Mouse (Mus musculus): ENCODE data around the gene Ncor1.
"Not testable (repeated sequence)": the region's sequence is repeated elsewhere in the genome, so short reads cannot be mapped to it uniquely, and the experiment has no call there.

Ncor1 gene

DNA sequence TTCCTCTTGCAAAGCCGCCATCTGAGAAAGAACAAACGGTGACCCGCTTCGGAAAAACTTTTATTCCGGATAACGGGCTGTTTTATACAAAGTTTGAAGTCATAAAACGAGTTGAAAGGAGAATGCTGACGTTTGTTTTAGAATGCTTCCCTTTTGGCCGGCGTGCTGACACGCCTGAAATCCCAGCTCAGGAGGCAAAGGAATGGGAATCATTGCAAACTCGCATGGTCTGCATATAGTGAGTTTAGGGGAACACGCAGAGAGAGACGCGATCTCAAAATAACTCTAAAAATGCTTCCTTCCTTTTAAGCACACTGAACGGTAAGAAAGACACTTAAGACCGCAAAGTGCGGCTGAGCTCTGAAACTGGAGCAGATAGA lies 460 bp downstream of the Ncor1 start:
- DNase-seq (ENCODE audit: low read depth): no peak

DNA sequence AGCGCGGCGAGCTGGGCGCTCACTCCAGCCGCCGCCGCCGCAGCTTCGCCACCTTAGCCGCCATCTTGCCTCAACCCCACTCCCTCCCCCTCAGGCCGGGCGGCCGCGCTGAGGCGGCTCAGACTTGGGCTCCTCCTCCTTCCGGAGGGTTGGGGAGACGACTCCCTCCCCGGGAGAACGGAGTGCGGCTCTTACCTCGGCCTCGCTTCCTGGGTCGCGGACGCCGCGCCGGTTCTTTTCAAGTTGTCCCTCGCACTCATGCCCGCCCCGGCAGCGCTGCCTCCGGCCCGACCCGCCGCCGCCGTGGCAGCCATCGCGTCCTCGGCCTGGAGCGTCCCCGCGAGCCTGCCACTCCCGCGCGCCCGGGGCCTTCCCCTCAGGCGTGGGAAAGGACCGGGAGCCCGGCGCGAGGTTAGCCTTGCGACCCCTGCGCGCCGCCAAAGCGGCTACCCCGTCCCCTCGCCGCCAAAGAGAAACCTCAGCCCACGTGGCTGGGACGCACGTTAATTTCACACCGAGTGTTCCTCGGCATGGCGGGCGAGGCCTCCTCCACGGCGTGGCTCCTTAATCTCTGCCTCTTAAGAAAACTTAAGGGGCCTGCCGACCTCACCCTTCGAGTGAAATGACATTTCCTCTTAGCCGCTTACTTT lies 975 bp downstream of the Ncor1 start:
- peak; percentile 57 for DNase-seq (ENCODE audit: low read depth)

DNA sequence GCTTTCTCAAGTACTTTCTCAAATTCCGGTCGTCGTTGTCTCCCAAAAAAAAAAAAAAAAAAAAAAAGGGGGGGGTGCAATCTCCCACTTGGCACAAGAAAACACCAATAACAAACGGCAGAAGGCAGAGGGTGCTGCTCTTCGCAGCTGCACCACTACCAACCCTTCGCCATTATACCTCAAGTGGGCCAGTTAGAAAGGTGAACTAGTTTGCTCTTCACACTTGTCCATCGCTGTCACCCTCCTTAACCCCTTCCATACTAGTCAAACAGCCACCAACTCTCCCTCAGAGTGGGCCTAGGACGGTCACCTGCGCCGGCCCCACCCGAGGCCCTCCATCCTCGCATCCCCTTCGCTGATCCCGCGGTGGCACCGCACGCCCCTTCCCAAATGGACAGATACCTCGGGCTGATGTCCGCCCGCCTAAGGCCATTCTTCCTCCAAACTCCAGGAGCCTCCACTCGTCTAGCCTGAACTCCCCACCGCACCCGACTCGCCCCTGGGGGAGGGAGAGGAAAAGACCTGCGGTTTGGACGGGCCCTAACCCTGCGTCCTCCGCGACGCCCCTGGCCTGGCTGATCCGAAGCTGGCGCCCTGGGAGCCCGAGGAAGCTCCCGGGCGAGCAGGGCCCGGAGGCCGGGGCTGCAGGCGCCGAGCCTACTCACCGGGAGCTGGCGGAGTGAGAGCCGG lies 1.7 kb downstream of the Ncor1 start:
- DNase-seq (ENCODE audit: low read depth): no peak

DNA sequence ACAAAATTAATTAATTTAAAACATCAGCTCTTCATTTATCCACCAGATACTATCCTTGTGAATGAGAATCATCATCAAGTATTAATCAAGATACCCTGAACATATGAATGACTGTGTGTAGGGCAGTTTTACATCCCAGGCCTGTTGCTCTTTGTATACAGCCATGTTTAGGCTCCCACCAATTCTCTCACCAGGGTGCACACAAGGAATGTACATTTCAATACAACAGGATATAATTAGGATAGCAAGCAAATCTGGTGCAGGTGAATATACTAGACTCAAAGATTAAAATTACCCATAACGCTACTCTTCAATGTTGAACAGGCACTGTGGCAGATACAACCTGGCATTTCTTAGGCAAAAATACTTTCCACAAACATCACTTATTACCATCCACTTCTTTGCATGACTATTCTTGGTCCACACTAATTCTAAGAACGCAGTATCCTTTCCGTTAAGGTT lies 2.3 kb downstream of the Ncor1 start:
- no peak for DNase-seq (ENCODE audit: low read depth)

DNA sequence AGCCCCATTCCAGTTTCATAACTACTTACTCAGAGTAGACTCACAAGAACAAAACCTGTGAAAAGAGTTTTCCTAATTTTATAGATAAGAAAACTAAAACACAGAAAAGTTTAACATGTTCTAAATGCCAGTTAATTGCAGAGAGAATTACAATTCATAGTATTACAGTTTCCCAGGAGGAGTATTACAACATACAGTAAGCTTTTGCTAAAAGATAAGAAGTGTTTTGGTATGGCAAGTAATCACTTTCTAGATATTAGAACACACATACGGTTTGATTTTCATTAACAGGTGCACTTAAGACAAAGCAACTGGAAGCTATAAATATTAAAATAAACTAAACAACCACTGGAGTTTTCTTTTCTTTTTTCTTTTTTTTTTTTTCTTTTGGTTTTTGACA lies 3.1 kb downstream of the Ncor1 start:
- DNase-seq (ENCODE audit: low read depth): no peak

DNA sequence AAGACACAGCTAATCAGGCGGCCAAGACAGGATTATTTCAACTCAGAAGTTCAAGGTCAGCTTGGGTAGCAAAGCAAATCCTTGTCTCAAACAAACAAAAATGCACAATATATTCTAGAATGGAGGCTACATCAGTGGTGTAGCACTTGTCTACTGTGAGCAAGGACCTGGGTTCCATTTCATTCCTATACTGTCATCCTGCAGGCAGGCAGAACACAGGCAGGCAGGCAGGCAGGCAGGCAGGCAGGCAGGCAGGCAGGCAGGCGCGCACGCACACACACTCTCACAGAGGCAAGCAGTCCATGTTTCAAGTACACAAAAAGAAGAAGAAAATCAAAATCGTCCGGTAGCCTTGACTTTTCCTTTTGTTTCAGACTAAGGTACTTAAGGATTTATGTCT lies 9.4 kb downstream of the Ncor1 start:
- no peak for DNase-seq (ENCODE audit: low read depth)

DNA sequence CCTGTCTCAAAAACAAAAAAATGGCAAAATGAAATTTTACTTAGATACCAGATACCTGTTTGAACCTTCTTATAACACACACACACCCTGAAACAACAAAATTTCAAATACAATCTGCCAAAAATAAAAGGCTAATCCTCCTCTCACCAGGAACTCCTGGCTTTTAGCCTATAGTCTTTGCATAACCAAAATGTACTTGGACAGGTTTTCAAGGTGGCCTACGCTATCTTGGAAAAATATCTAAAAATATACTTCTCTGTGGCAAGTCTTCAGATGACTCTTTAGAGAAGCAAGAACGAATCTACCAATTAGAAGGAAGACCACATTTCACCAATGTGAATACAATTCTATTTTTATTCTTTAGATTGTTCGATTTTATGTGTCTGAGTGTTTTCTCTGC lies 12.5 kb downstream of the Ncor1 start:
- DNase-seq (ENCODE audit: low read depth): no peak

DNA sequence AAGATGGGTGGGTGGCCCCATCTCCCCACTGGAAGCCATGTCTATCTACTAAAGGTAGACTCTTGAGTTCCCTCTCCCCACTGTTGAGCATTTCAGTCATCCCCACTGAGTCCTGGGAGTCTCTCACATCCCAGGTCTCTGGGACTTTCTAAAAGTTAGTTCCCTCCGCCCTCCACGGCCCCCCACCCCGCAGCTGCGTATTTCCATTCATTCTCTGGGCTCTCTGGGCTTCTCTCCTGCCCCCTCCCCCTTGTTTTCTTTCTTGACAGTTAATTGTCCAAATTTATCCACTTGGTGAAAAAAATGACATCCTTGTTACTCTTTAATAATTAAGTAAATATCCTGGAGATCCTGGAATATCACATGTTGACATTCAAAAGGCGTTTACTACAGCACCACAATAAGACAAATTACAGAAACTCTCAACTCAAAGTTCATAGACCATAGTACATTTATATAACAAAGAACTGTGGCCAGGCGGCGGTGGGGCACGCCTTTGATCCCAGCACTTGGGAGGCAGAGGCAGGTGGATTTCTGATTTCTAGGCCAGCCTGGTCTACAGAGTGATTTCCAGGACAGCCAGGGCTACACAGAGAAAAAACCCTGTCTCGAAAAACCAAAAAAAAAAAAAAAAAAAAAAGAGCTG lies 17.5 kb downstream of the Ncor1 start:
- no peak for DNase-seq (ENCODE audit: low read depth)

DNA sequence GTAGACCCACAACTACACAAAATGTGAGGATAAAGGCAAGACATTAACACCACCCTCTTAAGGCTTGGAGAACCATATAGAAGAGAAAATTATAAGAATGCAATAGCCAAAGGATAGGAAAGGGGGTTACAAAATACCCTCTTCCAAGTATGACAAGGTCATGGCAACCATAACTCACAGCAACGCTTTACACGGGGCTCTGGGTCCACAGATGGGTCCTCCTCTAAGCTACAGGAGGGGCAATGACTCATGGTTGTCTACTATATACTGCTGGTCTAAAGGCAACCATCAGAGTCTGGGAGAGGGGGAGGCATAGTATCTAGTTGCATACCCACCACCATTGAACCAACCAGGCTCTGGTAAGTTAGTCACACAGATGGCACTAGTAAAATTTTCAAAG lies 26.1 kb downstream of the Ncor1 start:
- no peak for DNase-seq (ENCODE audit: low read depth)

DNA sequence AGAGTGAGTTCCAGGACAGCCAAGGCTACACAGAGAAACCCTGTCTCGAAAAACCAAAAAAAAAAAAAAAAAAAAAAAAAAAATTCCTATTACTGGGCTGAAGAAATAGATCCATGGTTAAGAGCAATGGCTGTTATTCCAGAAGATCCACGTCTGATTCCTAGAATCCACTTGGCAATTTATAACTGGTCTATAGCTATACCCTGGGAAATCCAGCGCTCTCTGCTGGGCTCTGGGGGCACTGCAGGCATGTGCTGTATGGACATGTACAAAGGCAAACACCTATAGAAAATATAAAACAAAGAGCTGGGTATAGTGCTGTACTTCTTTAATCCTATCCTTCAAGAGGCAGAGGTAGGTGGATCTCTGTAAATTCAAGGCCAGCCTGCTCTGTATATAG lies 31.2 kb downstream of the Ncor1 start:
- DNase-seq (ENCODE audit: low read depth): no peak

DNA sequence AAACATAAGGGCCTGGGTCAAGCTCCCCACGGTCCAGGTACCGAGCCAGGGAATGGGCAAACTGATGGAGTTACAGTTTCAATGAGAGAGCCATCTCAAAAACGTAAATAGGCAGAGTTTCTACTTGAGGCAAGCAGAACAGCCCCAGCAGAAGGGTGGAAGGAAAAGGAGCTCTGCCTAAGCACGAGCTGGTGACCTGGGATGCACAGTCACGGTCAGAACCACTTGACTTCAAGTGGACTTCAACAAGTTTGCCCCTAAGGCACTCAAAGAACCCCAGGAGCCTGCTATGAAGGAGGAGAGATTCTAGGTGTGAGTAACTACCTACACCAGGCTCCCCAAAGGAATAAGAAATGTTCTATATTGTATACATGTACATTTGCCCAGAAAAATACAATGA lies 32.1 kb downstream of the Ncor1 start:
- no peak for DNase-seq (ENCODE audit: low read depth)

DNA sequence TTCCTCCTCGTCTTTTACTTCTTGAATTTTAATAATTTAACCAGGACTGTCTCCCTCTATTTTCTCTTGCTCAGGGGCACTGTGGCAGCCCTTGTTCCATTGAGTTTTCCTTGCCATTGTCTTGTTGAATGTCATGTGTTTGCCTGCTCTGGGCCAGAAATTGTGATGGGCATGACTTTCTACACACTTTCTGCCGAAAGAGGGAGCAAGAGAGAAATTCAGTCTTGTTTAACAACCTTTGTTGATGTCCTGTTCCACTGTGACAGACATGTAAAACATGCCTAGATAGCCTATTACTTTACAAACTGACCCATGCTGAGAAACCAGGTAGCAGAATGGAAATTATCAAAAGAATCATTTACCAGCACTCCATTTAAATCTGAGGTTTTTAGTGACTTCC lies 33.8 kb downstream of the Ncor1 start:
- DNase-seq (ENCODE audit: low read depth): no peak

DNA sequence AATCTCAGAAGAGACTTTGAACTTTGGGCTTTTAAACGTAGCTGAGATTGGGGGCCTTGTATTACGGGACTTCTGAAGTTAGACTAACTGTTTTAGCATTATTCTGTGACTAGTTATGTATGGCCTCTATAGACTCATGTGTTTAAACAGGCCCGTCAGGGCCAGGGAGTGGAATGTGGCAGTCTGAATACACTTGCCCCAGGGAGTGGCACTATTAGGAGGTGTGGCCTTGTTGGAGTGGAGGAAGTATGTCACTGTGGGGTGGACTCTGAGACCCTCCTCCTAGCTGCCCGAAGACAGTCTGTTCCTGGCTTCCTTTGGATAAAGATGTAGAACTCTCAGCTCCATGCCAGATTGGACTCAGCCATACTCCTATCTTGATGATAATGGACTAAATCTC lies 43.3 kb downstream of the Ncor1 start:
- no peak for DNase-seq (ENCODE audit: low read depth)

DNA sequence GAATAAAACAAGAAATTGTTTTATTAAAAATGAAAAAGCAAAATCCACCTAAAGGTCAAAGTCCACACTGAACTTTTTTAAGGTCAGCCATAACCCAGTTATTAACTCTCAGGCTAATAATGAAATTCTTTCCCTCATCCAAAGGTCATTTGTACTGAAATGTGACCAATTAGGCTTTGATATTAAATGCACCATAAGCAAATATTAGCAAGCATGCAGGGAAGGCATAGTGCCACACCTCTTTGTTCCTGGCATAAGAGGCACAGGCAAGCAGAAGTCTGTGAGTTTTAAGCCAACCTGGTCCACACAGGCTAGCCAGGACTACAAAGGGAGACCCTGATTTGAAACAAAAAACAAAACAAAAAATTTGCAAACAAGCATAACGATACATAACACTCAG lies 48.7 kb downstream of the Ncor1 start:
- no peak for DNase-seq (ENCODE audit: low read depth)

DNA sequence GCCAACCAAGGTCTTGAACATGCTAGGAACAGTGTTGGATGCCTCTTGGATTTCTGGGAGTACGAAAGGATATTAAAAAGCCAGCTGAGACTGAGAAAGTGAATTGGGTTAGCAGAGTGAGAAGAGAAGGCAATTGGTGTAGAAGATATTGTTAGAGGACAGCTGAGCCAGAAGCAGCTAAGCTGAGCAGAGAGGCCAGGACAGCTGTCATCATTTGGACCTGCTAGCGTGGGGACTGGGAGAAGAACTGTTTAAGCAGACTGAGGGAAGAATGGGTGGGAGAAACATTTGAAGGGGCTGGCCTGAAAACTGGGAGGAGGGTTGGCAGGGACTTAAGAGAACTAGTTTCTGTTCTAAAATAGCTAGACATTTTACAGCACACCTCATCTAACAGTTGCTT lies 49.5 kb downstream of the Ncor1 start:
- DNase-seq (ENCODE audit: low read depth): no peak

DNA sequence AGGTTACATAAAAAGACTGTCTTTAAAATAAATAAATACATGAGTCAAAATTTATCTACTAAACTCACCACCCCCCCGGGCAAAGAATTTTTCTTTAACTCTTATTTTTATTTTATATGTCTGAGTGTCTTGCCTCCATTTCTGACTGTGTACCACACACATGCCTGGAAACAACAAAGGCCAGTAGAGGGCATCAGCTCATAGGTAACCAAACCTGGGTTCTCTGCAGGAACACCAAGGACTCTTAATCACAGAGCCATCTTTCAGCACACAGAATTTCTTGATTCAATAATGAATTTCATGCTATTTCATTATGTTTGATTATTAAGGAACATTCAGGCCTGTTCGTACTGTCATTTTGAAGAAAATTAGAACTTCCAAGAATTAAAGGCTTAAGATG lies 61.9 kb downstream of the Ncor1 start:
- peak; percentile 8 for DNase-seq (ENCODE audit: low read depth)

DNA sequence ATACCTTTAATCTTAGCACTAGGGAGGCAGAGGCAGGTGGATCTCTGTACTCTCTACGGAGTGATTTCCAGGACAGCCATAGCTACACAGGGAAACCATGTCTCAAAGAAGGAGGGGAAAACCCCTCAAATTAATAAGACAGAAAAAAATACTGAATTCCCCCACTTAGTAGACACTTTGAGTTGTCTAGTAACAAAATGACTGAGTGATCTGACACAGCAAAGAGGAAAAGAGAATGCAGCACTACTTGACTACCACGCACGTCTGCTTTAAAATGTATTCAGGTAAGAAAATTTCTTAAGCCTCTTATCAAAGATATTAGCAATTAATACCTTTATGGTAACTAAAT lies 70.0 kb downstream of the Ncor1 start:
- DNase-seq (ENCODE audit: low read depth): no peak

DNA sequence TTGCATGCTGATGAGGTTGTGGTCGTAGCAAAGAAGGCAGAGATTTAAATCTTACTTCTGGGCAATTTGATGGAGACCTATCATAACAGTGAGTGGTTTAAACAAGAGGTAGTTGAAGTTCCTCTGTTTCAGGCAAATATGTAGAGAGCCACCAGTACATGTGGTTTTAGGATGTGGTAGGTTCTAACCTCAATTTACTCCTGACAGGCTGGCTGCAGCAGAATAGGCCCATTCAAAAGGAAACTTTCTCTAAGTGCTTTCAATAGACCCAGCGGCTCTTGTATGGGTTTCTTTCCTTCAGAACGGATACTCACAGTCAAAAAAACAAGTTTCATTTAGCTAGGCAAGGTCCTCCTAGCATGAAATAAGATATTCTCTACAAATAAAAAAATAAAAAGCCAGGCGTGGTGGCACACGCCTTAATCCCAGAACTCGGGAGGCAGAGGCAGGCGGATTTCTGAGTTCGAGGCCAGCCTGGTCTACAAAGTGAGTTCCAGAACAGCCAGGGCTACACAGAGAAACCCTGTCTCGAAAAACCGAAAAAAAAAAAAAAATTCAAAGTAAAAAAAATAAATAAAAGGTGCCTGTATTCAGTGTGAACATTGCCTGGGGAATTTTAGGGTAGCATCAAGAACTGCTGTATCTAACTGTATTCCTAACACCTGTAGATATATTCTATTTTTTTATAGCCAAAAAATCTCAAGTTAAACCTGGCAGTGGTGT lies 70.6 kb downstream of the Ncor1 start:
- no peak for DNase-seq (ENCODE audit: low read depth)

DNA sequence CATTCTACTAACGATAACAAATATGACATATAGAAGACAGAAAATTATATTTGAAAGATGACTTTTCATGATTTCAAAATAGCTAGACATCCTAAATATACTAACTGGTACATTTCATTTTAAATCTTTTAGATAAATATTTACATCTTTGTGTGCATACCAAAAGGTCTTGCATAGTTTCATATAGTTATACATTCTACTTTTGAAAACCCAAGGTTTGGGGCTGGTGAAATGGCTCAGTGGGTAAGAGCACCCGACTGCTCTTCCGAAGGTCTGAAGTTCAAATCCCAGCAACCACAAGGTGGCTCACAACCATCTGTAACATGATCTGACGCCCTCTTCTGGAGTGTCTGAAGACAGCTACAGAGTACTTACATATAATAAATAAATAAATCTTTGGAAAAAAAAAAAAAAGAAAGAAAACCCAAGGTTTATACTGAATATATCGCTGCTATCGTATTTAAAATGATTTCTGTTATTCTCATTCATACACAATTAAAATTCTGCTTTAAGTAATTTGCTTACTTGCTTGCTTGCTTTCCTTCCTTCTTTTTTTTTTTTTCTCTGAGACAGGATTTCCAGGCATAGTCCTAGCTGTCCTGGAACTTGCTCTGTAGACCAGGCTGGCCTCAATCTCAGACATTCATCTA lies 81.0 kb downstream of the Ncor1 start:
- DNase-seq (ENCODE audit: low read depth): not testable (repeated sequence)

DNA sequence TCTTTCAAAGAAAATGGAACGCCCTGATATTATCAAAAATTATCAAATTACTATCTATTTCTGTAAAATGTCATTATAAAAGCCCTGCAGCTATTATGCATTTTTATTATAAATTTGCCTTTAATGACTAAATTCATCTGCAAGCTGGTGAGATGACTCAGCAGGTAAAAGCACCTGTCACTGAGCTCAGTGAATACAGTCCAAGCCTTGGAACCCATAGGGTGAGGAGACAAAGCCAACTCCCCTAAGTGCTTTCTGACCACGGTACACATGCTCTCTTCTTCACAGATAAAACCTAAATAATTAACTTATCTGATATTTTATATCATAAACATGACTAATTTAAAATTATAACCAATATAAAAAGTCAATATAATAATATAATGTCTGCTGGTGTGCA lies 86.6 kb downstream of the Ncor1 start:
- DNase-seq (ENCODE audit: low read depth): no peak

DNA sequence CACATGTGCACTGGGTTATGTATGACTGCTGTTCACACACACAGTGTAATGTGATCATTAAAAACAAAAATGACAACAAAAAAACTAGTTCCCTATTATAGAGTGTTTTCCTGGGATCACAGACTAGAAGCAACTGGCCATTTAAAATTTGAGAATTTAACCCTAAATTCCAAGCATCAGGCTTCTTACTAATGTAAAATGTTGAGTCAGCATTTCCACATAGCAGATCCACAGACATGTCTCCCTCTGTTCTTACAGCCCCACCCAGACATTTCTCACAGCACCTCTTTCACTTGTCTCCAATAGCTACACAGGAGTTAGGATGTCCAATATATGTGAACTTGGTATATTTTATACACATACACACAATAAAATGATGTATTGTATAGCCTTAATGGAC lies 88.4 kb downstream of the Ncor1 start:
- no peak for DNase-seq (ENCODE audit: low read depth)

DNA sequence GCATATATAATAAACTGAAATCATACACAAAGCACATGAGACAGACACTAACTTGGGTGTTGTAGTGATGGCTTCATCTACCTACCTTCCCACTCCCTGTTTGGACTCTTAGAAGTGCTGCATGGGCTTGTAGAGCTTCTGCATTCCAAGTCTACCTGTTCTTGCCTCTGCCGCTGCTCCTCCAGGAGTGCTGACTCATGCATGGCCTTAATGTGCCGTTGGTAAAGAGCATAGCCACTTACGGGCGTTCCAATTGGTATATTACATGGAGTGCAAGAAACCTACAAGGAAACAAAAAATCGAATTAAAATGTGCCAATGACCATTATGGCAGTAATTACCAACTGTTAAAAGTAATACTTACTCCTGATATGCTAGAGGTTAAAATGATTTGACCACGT lies 91.5 kb downstream of the Ncor1 start:
- no peak for DNase-seq (ENCODE audit: low read depth)

DNA sequence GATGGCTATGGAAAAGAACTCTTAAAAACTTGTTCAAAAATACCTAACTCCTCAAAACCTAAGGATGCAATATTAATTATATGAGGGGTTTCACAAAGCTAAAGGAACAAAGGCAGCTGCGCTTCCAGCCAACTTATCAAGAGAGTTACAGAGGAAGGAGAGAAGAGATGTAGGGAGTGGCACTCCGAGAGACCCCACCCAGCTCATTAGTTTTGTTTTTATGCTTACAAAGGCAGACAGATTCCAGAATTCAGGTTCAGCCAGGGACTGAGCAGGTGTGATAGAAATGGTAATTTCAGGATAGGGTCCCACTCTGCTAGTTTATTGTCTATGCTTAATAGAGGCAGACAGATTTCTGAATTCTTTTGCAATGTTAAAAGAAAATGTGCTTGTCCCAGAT lies 103.1 kb downstream of the Ncor1 start:
- no peak for DNase-seq (ENCODE audit: low read depth)

All from fibroblast of lung, adult 2 months (primary cell).